Mouse (Mus musculus): Measurements from ENCODE around the gene Phgdh.

Phgdh gene

DNA sequence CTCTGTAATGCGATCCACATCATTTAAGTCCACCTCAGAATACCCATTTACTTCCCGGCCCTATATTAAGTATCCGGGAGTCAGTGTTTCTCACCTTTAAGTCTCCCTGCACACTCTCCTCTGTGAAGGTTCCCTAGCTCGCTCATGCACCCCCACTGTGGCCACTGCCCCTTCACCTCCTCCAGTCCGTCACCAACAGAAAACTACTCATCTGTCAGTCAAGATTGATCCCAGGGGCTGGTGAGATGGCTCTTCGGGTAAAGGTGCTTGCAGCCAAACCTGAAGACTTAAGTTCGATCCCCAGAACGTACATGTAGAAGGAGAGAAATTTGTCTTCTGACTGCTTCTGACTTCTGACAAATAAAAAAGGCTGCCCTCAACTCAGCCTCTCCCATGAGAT lies 57.4 kb downstream of the Phgdh start:
- no peak for TF ChIP-seq GATA4 (IDR thresholded peaks at IDR 0.05; ENCODE audit: insufficient replicate concordance, low read length)

DNA sequence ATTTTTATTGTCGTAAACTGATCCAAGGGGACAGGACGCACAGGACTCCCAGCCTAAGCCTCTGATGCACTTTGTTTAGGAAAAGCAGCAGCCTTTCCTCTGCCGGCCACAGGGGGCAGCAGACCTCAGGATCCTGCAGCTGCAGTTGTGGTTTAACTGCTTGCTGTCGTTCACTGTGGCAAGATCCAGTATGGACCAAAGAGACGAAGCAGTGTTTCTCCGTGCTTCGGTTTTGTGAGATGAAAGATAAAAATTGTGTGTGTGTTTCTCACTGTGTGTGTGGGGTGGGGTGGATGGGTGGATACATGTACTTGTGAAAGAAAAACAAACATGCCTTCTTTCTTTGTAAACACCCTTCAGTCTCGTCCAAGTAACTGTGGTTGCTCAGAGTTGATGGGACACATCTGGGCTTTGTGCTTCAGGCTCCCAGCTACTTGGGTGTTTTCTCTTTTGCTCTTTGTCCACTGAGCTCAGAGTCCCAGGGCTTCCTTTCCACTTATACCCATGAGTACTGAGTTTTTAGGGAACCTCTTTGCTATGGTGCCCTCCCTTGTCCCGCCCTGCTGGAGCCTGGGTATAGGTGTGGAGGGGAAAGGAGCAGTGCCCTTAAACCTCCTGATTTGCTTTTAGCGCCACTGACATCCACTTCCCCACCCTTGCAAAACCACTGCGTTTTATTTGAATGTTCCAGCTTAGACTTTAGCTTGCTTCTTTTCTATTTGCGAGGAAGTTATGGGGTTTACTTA lies 58.7 kb downstream of the Phgdh start:
- TF ChIP-seq GATA4 (IDR thresholded peaks at IDR 0.05; ENCODE audit: insufficient replicate concordance, low read length) = no peak

DNA sequence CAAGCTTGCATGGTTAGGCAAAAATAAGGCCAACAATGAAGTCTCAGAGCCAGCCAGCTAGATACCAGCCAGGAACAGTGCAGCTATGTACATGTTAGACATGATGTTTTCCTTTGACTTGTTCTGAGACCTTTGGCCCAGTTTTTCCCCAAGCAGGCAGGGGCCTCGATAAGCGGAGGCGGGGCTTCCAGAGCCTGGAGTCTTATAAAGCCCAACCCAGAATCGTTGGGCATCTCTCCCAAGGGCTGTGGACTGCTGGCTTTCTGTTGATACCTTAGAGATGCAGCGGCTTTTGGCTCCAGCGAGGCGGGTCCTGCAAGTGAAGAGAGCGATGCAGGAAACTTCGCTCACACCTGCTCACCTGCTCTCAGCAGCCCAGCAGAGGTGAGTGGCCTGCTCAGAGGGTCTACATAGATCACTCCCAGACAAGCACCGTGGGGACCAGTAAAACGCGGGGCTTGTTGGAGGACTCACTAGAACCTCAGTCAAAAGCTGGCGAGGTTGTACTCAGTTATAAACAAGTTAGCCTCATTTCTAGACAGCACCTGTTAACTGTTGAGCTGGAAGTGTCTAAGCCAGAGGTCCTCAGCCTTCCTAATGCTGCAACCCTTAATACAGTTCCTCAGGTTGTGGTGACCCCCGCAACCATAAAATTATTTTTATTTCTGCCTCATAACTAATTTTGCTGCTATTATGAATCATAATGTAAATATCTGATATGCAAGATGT lies 59.4 kb downstream of the Phgdh start, which contains the start of gene Hmgcs2:
Gene Hmgcs2, plus strand, starts transcription at position 232 of the 729 bp plus-strand sequence.
- peak; percentile 70; the same call in 1 of the 2 replicates for TF ChIP-seq GATA4 (IDR thresholded peaks at IDR 0.05; ENCODE audit: insufficient replicate concordance, low read length)

DNA sequence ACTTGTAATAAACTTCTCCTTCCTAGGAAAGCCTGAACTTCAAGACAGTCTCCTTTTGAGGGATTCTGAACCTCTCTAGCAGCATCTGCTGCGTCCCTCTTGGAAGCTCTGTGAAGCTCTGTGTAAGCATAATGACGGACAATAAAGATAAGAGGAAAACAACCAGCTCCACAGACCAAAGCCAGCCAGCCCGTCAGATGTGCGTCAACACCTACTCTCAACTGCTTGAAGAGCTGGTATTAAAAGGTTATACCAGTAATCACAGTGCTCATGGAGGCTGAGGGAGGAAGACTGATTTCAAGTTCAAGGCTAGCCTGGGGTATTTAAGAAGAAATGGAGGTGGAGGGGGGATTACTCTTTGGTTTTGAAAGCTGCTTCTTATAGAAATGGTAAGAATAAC lies 60.1 kb downstream of the Phgdh start:
- TF ChIP-seq GATA4 (IDR thresholded peaks at IDR 0.05; ENCODE audit: insufficient replicate concordance, low read length) = no peak

DNA sequence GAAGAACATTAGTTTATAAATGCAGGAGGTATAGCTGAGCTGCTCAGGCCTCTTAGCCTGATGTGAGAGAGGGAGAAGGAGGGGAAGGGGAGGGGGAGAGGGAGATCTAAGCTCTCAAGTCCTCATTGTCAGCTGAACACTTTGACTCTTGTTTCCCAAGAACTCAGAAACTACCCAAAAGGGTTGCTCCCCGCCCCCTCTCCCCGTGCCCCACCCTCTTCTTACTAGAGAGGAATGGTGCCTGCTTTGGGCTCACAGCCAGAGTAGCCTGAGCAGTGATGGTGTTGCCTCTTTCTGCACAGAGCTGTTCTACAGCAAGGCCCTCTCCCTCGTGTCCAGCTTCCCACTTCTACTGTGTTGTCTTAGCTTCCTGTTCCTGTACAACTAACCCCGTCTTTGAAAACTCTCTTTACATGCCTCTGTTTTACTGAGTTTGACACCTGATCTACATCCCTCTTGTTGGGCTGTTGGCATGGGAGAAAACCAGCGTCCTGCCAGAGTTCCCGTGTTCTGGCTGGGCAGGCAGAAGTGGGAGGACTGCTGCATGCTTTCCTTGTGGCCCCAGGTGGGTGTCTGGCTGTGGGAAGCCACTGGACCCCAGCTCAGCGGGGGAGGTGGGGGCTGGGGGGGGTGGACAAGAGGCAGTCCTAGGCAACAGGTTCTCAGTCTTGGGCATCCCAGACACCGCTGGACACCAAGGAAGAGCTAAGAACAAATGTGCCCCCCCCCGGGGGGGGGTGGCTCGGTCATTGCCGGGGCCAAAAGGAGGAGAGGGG lies 66.0 kb downstream of the Phgdh start:
- TF ChIP-seq GATA4 (IDR thresholded peaks at IDR 0.05; ENCODE audit: insufficient replicate concordance, low read length) = no peak

DNA sequence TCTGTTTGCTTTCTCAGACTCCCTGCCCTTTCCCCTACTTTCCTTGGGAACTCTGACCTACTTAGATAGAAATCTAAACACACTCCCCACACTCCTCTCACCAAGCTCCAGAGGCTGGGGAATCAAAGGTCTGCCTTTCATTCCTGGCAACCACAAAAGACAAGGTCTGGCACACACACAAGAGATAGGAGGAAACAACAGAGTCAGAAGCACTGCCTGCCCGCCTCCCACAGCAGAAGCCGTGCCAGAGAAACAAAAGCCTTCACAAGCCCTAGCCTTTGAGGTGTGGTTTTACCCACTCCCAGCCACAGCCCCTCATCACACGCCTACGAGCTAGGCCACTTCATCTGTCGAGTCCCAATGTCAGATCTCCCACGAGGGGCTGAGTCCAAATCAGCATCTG lies 72.5 kb downstream of the Phgdh start:
- TF ChIP-seq GATA4 (IDR thresholded peaks at IDR 0.05; ENCODE audit: insufficient replicate concordance, low read length) = peak; percentile 99
